Mouse (Mus musculus) kidney, embryonic 16.5 days (tissue): ENCODE measurements around the gene Chac1. TPM values are rescaled to one million over a fixed set of nuclear protein-coding genes. Genes with fewer than 3 reads are reported as not detected.

ENCODE experiments used
- ATAC-seq: fragments of 200-750 bp; cut with Nextera tagmentation; 2 replicates; pipeline ENCODE4 v1.8.0; 2017; ENCODE audit warnings: moderate TSS enrichment; ENCODE audit not compliant: low FRiP score, low TSS enrichment
- H3K27ac ChIP-seq: fragments of 300-500 bp; sonication (generic); 2 replicates; pipeline ENCODE4 v1.5.1; 2014; ENCODE audit warnings: low read length
- H3K27me3 ChIP-seq: fragments of 300-500 bp; sonication (generic); 2 replicates; pipeline ENCODE4 v1.6.1; 2014; ENCODE audit warnings: low read length, control low read depth, mixed read lengths; ENCODE audit not compliant: insufficient read depth
- H3K36me3 ChIP-seq: fragments of 300-500 bp; sonication (generic); 2 replicates; pipeline ENCODE4 v1.6.1; 2014; ENCODE audit warnings: low read length, control low read depth, mixed read lengths; ENCODE audit not compliant: insufficient read depth
- H3K4me1 ChIP-seq: fragments of 300-500 bp; sonication (generic); 2 replicates; pipeline ENCODE4 v1.6.1; 2014; ENCODE audit warnings: low read length, control low read depth, mixed read lengths; ENCODE audit not compliant: insufficient read depth
- H3K4me2 ChIP-seq: fragments of 300-500 bp; sonication (generic); replicated peaks from 2 replicates; pipeline ENCODE4 v1.6.1; 2014; ENCODE audit warnings: low read depth, low read length
- H3K4me3 ChIP-seq: fragments of 300-500 bp; sonication (generic); 2 replicates; pipeline ENCODE4 v1.5.1; 2014; ENCODE audit warnings: mild to moderate bottlenecking, low read length
- H3K9ac ChIP-seq: fragments of 300-500 bp; sonication (generic); replicated peaks from 2 replicates; pipeline ENCODE4 v1.6.1; 2014; ENCODE audit warnings: low read length
- H3K9me3 ChIP-seq: fragments of 300-500 bp; sonication (generic); 2 replicates; pipeline ENCODE4 v1.6.1; 2016; ENCODE audit warnings: low read length, control low read depth
- WGBS: fragments of 180-500 bp; shearing (Covaris S2); extraction: QIAGEN DNeasy Blood & Tissue Kit; methylation state at CpG from one replicate; pipeline ENCODE4 v1.1.7; 2014; 5-methylcytosine and 5-hydroxymethylcytosine counted together
- polyA plus RNA-seq: library from polyadenylated mRNA; unstranded; fragments of >200 nt; fragmentation: Nextera tagmentation; extraction: Ambion mirVana; gene quantifications from 2 replicates; pipeline ENCODE4 v1.2.1, GENCODE M21; 2015

The Chac1 gene
- polyA plus RNA-seq, 1 experiment from 2014 or later = 1.3 TPM

- H3K27ac ChIP-seq = peak overlapping the region; percentile 61
- peaks cover 9% of the 10 kb centered on the region; the same call in 1 of the 2 replicates for H3K27me3 ChIP-seq
- H3K36me3 ChIP-seq = no peaks in the 10 kb centered on the region
- peaks cover 5% of the 10 kb centered on the region; the same call in 1 of the 2 replicates for H3K4me1 ChIP-seq
- peak overlapping the region; percentile 14; the same call in 1 of the 2 replicates for H3K9ac ChIP-seq
- no peak for ATAC-seq
- 65% methylated on average over 2 of the region's 2 CpGs for WGBS
- no peak overlapping the region for H3K4me3 ChIP-seq
- no peaks in the 10 kb centered on the region for H3K9me3 ChIP-seq
- H3K4me2 ChIP-seq = peak overlapping the region; percentile 26
Observed at GRCm38 (mm10) chr2:119336002-119336401, 15.0 kb upstream of the Chac1 start.

GRCm38 (mm10) chr2:119336470-119336869, 14.6 kb upstream of the Chac1 start:
- Histone ChIP-seq H3K27ac (peak overlapping the region; percentile 61), H3K9ac (peak overlapping the region; percentile 14; the same call in 1 of the 2 replicates), H3K9me3 (no peaks in the 10 kb centered on the region), H3K27me3 (peaks cover 6% of the 10 kb centered on the region; the same call in 1 of the 2 replicates), H3K36me3 (no peaks in the 10 kb centered on the region), H3K4me2 (peak overlapping the region; percentile 26), H3K4me1 (peaks cover 5% of the 10 kb centered on the region; the same call in 1 of the 2 replicates), H3K4me3 (no peak overlapping the region)
- peak; percentile 3; the same call in 1 of the 2 replicates for ATAC-seq
- 61% methylated on average over 10 of the region's 10 CpGs for WGBS

- H3K4me2 ChIP-seq = peak overlapping the region; percentile 74
- H3K9me3 ChIP-seq = no peaks in the 10 kb centered on the region
- peak overlapping the region; percentile 61 for H3K27ac ChIP-seq
- peak; percentile 89 for ATAC-seq
- no peaks in the 10 kb centered on the region for H3K27me3 ChIP-seq
- H3K9ac ChIP-seq = peak overlapping the region; percentile 76
- H3K4me3 ChIP-seq = peak overlapping the region; percentile 60
- WGBS = 8% methylated on average over 52 of the region's 60 CpGs
- H3K36me3 ChIP-seq = no peaks in the 10 kb centered on the region
- peaks cover 5% of the 10 kb centered on the region; the same call in 1 of the 2 replicates for H3K4me1 ChIP-seq
Observed at GRCm38 (mm10) chr2:119337425-119338265, 13.4 kb upstream of the Chac1 start.

GRCm38 (mm10) chr2:119344537-119345138, 6.4 kb upstream of the Chac1 start:
- H3K9me3 ChIP-seq = no peaks in the 10 kb centered on the region
- H3K4me2 ChIP-seq = no peak overlapping the region
- H3K9ac ChIP-seq = no peak overlapping the region
- 0 out of 2 replicates have a peak, but pooled peaks have one; percentile 27 for ATAC-seq
- 31% methylated on average over 6 of the region's 6 CpGs for whole genome bisulfite sequencing
- H3K27ac ChIP-seq = no peak overlapping the region
- H3K4me3 ChIP-seq = no peak overlapping the region
- H3K4me1 ChIP-seq = no peaks in the 10 kb centered on the region
- no peaks in the 10 kb centered on the region; the same call in 1 of the 2 replicates for H3K27me3 ChIP-seq
- H3K36me3 ChIP-seq = no peaks in the 10 kb centered on the region

GRCm38 (mm10) chr2:119353707-119354106, 2.7 kb downstream of the Chac1 start:
- no peak overlapping the region for H3K9ac ChIP-seq
- WGBS = 82% methylated on average over 8 of the region's 8 CpGs
- H3K36me3 ChIP-seq = no peaks in the 10 kb centered on the region
- 0 out of 2 replicates have a peak, but pooled peaks cover 3% of the 10 kb centered on the region for H3K9me3 ChIP-seq
- ATAC-seq = no peak
- H3K4me1 ChIP-seq = peaks cover 5% of the 10 kb centered on the region
- H3K27me3 ChIP-seq = peaks cover 7% of the 10 kb centered on the region; the same call in 1 of the 2 replicates
- H3K4me3 ChIP-seq = no peak overlapping the region
- no peak overlapping the region for H3K27ac ChIP-seq
- no peak overlapping the region for H3K4me2 ChIP-seq

GRCm38 (mm10) chr2:119355089-119355488, 4.1 kb downstream of the Chac1 start:
- no peak overlapping the region for H3K4me2 ChIP-seq
- peaks cover 5% of the 10 kb centered on the region; the same call in 1 of the 2 replicates for H3K27me3 ChIP-seq
- WGBS = 68% methylated on average over 3 of the region's 3 CpGs
- H3K27ac ChIP-seq = no peak overlapping the region
- H3K9ac ChIP-seq = no peak overlapping the region
- ATAC-seq = no peak
- no peaks in the 10 kb centered on the region for H3K36me3 ChIP-seq
- H3K4me3 ChIP-seq = no peak overlapping the region
- H3K4me1 ChIP-seq = peaks cover 5% of the 10 kb centered on the region
- H3K9me3 ChIP-seq = 0 out of 2 replicates have a peak, but pooled peaks cover 3% of the 10 kb centered on the region

GRCm38 (mm10) chr2:119355651-119356050, 4.6 kb downstream of the Chac1 start:
- no peak overlapping the region for H3K4me2 ChIP-seq
- H3K9me3 ChIP-seq = 0 out of 2 replicates have a peak, but pooled peaks cover 3% of the 10 kb centered on the region
- no peak overlapping the region for H3K27ac ChIP-seq
- peaks cover 3% of the 10 kb centered on the region; the same call in 1 of the 2 replicates for H3K27me3 ChIP-seq
- H3K4me3 ChIP-seq = no peak overlapping the region
- H3K9ac ChIP-seq = no peak overlapping the region
- WGBS = 21% methylated on average over 7 of the region's 7 CpGs
- peaks cover 3% of the 10 kb centered on the region for H3K4me1 ChIP-seq
- H3K36me3 ChIP-seq = no peaks in the 10 kb centered on the region
- ATAC-seq = no peak

GRCm38 (mm10) chr2:119356310-119356709, 5.3 kb downstream of the Chac1 start:
- Histone ChIP-seq H3K9ac (no peak overlapping the region), H3K4me2 (no peak overlapping the region), H3K27ac (no peak overlapping the region), H3K9me3 (peaks cover 6% of the 10 kb centered on the region), H3K4me3 (no peak overlapping the region), H3K36me3 (no peaks in the 10 kb centered on the region), H3K4me1 (no peaks in the 10 kb centered on the region), H3K27me3 (peaks cover 2% of the 10 kb centered on the region; the same call in 1 of the 2 replicates)
- no peak for ATAC-seq

- no peak overlapping the region for H3K4me2 ChIP-seq
- H3K36me3 ChIP-seq = no peaks in the 10 kb centered on the region
- no peak overlapping the region for H3K4me3 ChIP-seq
- ATAC-seq = peak; percentile 9; the same call in 1 of the 2 replicates
- H3K4me1 ChIP-seq = no peaks in the 10 kb centered on the region
- H3K9me3 ChIP-seq = peaks cover 11% of the 10 kb centered on the region
- WGBS = 89% methylated on average over 5 of the region's 5 CpGs
- H3K27ac ChIP-seq = no peak overlapping the region
- H3K27me3 ChIP-seq = no peaks in the 10 kb centered on the region
- no peak overlapping the region for H3K9ac ChIP-seq
Observed at GRCm38 (mm10) chr2:119356805-119357204, 5.8 kb downstream of the Chac1 start.
